Mouse (Mus musculus): ENCODE measurements at regions not wholly inside any gene's neighbourhood (a gene's known extent, or its start where the extent isn't known, plus 50 kb on each side); places are given as distances from the start of the nearest gene placed in this dataset.

DNA sequence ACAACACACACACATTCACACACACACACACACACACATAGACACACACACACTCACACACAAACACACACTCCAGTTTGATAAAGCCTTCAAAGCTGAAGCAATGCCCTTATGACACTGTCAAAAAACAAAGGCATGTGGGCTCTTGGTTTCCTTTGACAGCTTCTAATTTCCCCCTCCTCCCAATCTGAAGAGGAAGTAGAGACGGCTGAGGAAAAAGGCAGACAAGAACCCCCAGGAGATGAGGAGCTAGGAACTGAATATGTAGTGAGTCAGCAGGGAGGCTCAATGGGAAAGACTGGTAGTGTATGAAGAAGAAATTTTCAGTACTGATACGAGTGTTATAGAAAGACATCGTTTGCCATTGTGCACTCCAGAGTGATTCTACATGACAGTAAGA, 130.4 kb upstream of the Cpeb2 start:
- Histone ChIP-seq H3K36me3 (no peaks in the 10 kb centered on the region), H3K27me3 (no peaks in the 10 kb centered on the region), H3K4me2 (replicated peaks) (no peak overlapping the region), H3K9ac (no peak overlapping the region), H3K4me1 (no peaks in the 10 kb centered on the region), H3K9me3 (no peaks in the 10 kb centered on the region), H3K4me3 (no peak overlapping the region), H3K27ac (no peak overlapping the region)
- 54% methylated on average over 3 of the region's 3 CpGs for WGBS
- no peak for ATAC-seq (ENCODE audit: insufficient number of reproducible peaks, insufficient read depth, low FRiP score, low TSS enrichment)

DNA sequence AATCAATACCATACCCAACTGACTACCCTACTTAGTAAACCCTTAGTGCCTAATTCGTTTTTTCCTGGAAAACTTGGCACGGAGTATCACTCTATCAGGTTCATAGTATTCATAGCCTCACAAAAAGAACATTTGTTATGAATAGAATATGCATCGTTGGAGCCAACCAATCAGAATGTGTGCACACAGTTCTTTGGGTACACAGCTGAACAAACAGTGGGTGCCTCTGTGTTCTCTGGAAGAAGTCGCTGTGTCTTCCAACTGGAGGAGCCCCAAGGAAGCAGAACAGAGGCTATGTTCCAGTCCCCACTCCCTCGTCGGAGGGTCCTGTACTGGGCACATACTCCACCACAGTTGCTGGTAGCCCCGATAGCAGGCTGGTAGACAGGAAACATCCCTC, 129.2 kb upstream of the Cpeb2 start:
- 88% methylated on average over 7 of the region's 7 CpGs for WGBS
- no peak for ATAC-seq (ENCODE audit: insufficient number of reproducible peaks, insufficient read depth, low FRiP score, low TSS enrichment)
- H3K4me3 ChIP-seq, result no peak overlapping the region
- no peak overlapping the region for H3K4me2 ChIP-seq (replicated peaks)
- H3K4me1 ChIP-seq, result no peaks in the 10 kb centered on the region
- no peak overlapping the region for H3K27ac ChIP-seq
- H3K36me3 ChIP-seq, result no peaks in the 10 kb centered on the region
- no peak overlapping the region for H3K9ac ChIP-seq
- H3K27me3 ChIP-seq, result no peaks in the 10 kb centered on the region
- no peaks in the 10 kb centered on the region for H3K9me3 ChIP-seq

DNA sequence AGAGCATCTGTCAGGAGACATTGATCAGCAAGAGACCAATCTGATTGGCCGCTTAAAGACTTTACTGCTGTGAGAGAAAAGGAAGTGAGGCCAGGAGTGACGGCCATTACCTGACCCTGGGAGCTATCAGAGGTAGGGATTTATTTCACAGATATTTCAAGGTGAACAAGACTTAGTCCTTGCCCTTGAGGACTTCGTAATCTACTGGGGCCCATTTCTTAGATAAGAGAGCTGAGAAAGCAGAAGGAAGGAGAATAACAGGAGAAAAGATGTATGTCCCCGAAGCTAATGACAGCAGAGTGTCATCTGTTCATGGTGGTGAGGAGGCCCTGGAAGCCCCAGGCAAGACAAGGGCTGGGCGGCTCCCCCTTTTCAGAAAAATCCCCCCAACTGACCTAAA, 127.4 kb upstream of the Cpeb2 start:
- no peaks in the 10 kb centered on the region for H3K27me3 ChIP-seq
- no peaks in the 10 kb centered on the region for H3K4me1 ChIP-seq
- no peaks in the 10 kb centered on the region for H3K36me3 ChIP-seq
- WGBS, result 79% methylated on average over 5 of the region's 5 CpGs
- H3K27ac ChIP-seq, result no peak overlapping the region
- ATAC-seq (ENCODE audit: insufficient number of reproducible peaks, insufficient read depth, low FRiP score, low TSS enrichment), result no peak
- H3K4me2 ChIP-seq (replicated peaks), result no peak overlapping the region
- no peaks in the 10 kb centered on the region for H3K9me3 ChIP-seq
- H3K4me3 ChIP-seq, result no peak overlapping the region
- no peak overlapping the region for H3K9ac ChIP-seq

DNA sequence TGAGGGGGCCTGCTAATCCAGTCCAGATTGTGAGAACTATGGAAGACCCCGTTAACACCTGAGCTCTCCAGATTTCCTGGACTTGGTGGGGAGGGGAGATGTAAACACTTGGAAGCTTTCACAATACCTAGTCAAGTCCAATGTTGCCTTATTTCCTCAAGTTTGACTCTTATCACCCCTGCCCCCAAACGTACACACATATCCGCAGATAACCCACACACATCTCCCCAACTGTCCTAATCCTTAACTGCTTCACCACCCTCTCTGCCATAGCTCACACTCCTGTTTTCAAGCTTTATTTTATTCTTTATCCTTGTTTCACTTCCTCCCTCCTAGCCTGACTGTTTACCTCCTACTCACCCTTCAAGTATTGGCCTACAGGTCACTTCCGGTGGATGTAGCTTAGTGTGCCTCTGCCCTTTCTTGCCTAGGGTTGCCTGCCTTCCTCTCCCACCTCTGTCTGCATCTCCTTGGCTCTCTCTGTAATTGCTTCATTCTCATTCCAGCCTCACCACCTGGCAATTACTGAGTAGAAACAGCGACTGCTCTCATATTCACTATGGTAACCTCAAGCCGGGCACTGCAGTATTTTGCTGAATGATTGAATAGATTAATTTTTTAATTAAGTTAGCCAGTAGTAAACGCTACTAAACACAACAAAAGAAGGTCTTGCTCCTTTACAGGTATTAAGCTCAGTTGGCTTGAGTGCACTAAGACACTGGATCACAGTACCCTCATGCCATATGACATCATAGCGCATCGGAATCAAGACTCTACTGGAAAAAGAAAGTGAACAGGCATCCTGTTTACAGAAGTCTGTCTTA, 125.3 kb upstream of the Cpeb2 start:
- Histone ChIP-seq H3K4me3 (no peak overlapping the region), H3K9me3 (no peaks in the 10 kb centered on the region), H3K4me1 (no peaks in the 10 kb centered on the region), H3K36me3 (no peaks in the 10 kb centered on the region), H3K27ac (no peak overlapping the region), H3K9ac (no peak overlapping the region), H3K4me2 (replicated peaks) (no peak overlapping the region), H3K27me3 (no peaks in the 10 kb centered on the region)
- WGBS, result 78% methylated on average over 9 of the region's 9 CpGs
- no peak; the same call in 1 of the 2 replicates for ATAC-seq (ENCODE audit: insufficient number of reproducible peaks, insufficient read depth, low FRiP score, low TSS enrichment)

GRCm38 (mm10) chr5:43108260-43108589, 124.7 kb upstream of the Cpeb2 start:
- Histone ChIP-seq H3K4me3 (no peak overlapping the region), H3K4me1 (no peaks in the 10 kb centered on the region), H3K27ac (no peak overlapping the region), H3K4me2 (replicated peaks) (no peak overlapping the region), H3K9ac (no peak overlapping the region), H3K27me3 (no peaks in the 10 kb centered on the region), H3K36me3 (no peaks in the 10 kb centered on the region), H3K9me3 (no peaks in the 10 kb centered on the region)
- ATAC-seq (ENCODE audit: insufficient number of reproducible peaks, insufficient read depth, low FRiP score, low TSS enrichment), result no peak
- whole genome bisulfite sequencing, result 70% methylated on average over 2 of the region's 2 CpGs

- Histone ChIP-seq H3K4me1 (no peaks in the 10 kb centered on the region), H3K4me3 (no peak overlapping the region), H3K36me3 (no peaks in the 10 kb centered on the region), H3K27ac (no peak overlapping the region), H3K27me3 (no peaks in the 10 kb centered on the region), H3K9me3 (no peaks in the 10 kb centered on the region), H3K4me2 (replicated peaks) (no peak overlapping the region), H3K9ac (no peak overlapping the region)
- WGBS, result 79% methylated on average over 5 of the region's 5 CpGs
- no peak for ATAC-seq (ENCODE audit: insufficient number of reproducible peaks, insufficient read depth, low FRiP score, low TSS enrichment)
Observed at GRCm38 (mm10) chr5:43110122-43110521, 122.8 kb upstream of the Cpeb2 start.

- 75% methylated on average over 2 of the region's 2 CpGs for WGBS
- ATAC-seq (ENCODE audit: insufficient number of reproducible peaks, insufficient read depth, low FRiP score, low TSS enrichment), result no peak
Observed at GRCm38 (mm10) chr5:43111740-43112139, 121.2 kb upstream of the Cpeb2 start.

DNA sequence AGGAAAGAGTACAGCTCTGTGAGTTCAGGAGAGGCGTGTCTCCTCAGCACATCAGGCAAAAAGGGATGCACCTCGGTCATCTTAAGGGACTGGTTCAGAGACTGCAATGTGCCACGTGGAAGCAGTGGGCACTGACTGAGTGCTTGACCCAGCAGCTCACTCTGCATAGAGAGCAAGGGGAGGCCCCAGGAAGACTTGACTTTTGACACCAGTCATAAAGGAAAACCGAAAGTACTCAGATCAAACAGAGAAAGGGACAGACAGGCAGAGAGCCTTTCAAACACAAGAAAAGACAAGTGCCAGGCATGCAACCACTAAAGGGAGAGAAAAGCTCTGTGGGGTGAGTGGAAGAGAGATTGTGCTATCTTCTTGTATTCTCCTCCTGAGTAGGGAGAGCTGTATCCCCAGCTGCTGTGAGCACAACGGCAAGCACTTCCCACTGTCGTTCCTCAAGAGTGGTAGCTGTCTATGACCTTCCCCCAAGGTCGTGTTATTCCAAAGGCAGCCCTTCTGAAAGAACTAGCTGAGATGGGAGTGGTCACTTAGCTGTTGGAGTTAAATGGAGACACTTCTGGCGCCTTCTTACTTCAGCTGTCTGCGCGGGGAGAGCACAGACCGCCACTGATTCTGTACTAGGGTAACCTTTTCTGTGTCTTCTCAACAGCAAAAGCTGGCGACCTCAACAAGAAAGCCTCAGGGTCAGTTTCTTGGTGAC, 119.4 kb upstream of the Cpeb2 start:
- no peak for ATAC-seq (ENCODE audit: insufficient number of reproducible peaks, insufficient read depth, low FRiP score, low TSS enrichment)
- Histone ChIP-seq H3K27ac (no peak overlapping the region), H3K4me2 (replicated peaks) (no peak overlapping the region), H3K4me3 (no peak overlapping the region), H3K36me3 (no peaks in the 10 kb centered on the region), H3K4me1 (no peaks in the 10 kb centered on the region), H3K27me3 (no peaks in the 10 kb centered on the region), H3K9ac (no peak overlapping the region), H3K9me3 (no peaks in the 10 kb centered on the region)
- 79% methylated on average over 12 of the region's 12 CpGs for WGBS

More at GRCm38 (mm10) chr5:43111740-43112139, 121.2 kb upstream of the Cpeb2 start:
- Histone ChIP-seq H3K27me3 (no peaks in the 10 kb centered on the region), H3K4me2 (replicated peaks) (no peak overlapping the region), H3K36me3 (no peaks in the 10 kb centered on the region), H3K9ac (no peak overlapping the region), H3K9me3 (no peaks in the 10 kb centered on the region), H3K4me3 (no peak overlapping the region), H3K27ac (no peak overlapping the region), H3K4me1 (no peaks in the 10 kb centered on the region)

DNA sequence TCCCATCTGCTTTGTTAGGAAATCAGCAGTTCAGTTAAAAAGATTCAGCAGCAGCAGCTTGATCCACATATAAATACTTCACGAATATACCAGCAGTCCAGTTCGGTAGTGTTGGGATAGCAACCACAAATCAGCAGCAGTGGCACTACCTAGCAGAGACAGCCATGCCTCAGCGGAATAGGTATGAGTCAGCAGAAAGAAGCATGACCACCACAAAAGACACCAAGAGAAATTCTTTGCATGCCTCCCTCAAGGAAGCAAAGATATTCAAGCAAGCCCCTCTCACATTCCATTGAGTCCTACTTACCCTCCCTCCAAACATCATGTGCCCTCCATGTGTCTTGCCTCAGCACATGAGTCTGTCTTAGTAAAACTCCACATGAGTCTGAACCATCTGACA, 117.5 kb upstream of the Cpeb2 start:
- Histone ChIP-seq H3K9me3 (no peaks in the 10 kb centered on the region), H3K27ac (no peak overlapping the region), H3K9ac (no peak overlapping the region), H3K4me2 (replicated peaks) (no peak overlapping the region), H3K27me3 (no peaks in the 10 kb centered on the region), H3K4me3 (no peak overlapping the region), H3K4me1 (no peaks in the 10 kb centered on the region), H3K36me3 (no peaks in the 10 kb centered on the region)
- ATAC-seq (ENCODE audit: insufficient number of reproducible peaks, insufficient read depth, low FRiP score, low TSS enrichment), result no peak
- 94% methylated on average over 3 of the region's 3 CpGs for WGBS

GRCm38 (mm10) chr5:43116821-43117220, 116.1 kb upstream of the Cpeb2 start:
- Histone ChIP-seq H3K27ac (no peak overlapping the region), H3K27me3 (no peaks in the 10 kb centered on the region), H3K9ac (no peak overlapping the region), H3K4me3 (no peak overlapping the region), H3K4me1 (no peaks in the 10 kb centered on the region), H3K36me3 (no peaks in the 10 kb centered on the region), H3K4me2 (replicated peaks) (no peak overlapping the region), H3K9me3 (no peaks in the 10 kb centered on the region)
- ATAC-seq (ENCODE audit: insufficient number of reproducible peaks, insufficient read depth, low FRiP score, low TSS enrichment), result no peak
- WGBS, result 77% methylated on average over 7 of the region's 7 CpGs

GRCm38 (mm10) chr5:43121065-43121464, 111.9 kb upstream of the Cpeb2 start:
- H3K9me3 ChIP-seq, result no peaks in the 10 kb centered on the region
- no peak overlapping the region for H3K4me2 ChIP-seq (replicated peaks)
- no peak overlapping the region for H3K27ac ChIP-seq
- 90% methylated on average over 2 of the region's 2 CpGs for WGBS
- no peak for ATAC-seq (ENCODE audit: insufficient number of reproducible peaks, insufficient read depth, low FRiP score, low TSS enrichment)
- H3K27me3 ChIP-seq, result no peaks in the 10 kb centered on the region
- H3K4me3 ChIP-seq, result no peak overlapping the region
- no peak overlapping the region for H3K9ac ChIP-seq
- no peaks in the 10 kb centered on the region for H3K36me3 ChIP-seq
- H3K4me1 ChIP-seq, result no peaks in the 10 kb centered on the region

- no peak for ATAC-seq (ENCODE audit: insufficient number of reproducible peaks, insufficient read depth, low FRiP score, low TSS enrichment)
- no peak overlapping the region for H3K9ac ChIP-seq
- no peak overlapping the region for H3K27ac ChIP-seq
- H3K4me1 ChIP-seq, result no peaks in the 10 kb centered on the region
- no peak overlapping the region for H3K4me2 ChIP-seq (replicated peaks)
- no peak overlapping the region for H3K4me3 ChIP-seq
- no peaks in the 10 kb centered on the region for H3K27me3 ChIP-seq
- no peaks in the 10 kb centered on the region for H3K9me3 ChIP-seq
- no peaks in the 10 kb centered on the region for H3K36me3 ChIP-seq
Observed at GRCm38 (mm10) chr5:43124301-43124700, 108.7 kb upstream of the Cpeb2 start.

All from embryonic facial prominence, embryonic 12.5 days (tissue).